Mouse (Mus musculus): ENCODE data around the gene Wnt11. TPM values are rescaled to one million over a fixed set of nuclear protein-coding genes. Genes with fewer than 3 reads are reported as not detected.

The Wnt11 gene
- polyA plus RNA-seq, 2 experiments = 39.1 to 115 TPM

- DNase-seq (ENCODE audit: low spot score) = no peak
- 46% methylated on average over 3 of the region's 3 CpGs for WGBS
These were observed 6.9 kb upstream of the Wnt11 start for GRCm38 (mm10) chr7:98828052-98828451.

GRCm38 (mm10) chr7:98828876-98829275, 6.0 kb upstream of the Wnt11 start:
- Histone ChIP-seq H3K27me3 (ENCODE audit: control insufficient read depth, insufficient read depth, low read length) (peaks cover 19% of the 10 kb centered on the region; the same call in 1 of the 2 replicates), H3K36me3 (ENCODE audit: control insufficient read depth, insufficient read depth, low read length) (no peaks in the 10 kb centered on the region), H3K4me3 (replicated peaks; ENCODE audit: low read length) (no peak overlapping the region), H3K9ac (ENCODE audit: low read depth, low read length, severe bottlenecking) (no peak overlapping the region), H3K4me1 (ENCODE audit: control insufficient read depth, insufficient read depth, low read length) (peaks cover 4% of the 10 kb centered on the region; the same call in 1 of the 2 replicates), H3K27ac (replicated peaks; ENCODE audit: low read depth, low read length) (no peak overlapping the region), H3K4me2 (replicated peaks; ENCODE audit: low read depth, low read length, severe bottlenecking) (no peak overlapping the region), H3K9me3 (ENCODE audit: control insufficient read depth, low read length) (no peaks in the 10 kb centered on the region)
- no peak for TF ChIP-seq POLR2A (IDR thresholded peaks at IDR 0.05; ENCODE audit: borderline replicate concordance, extremely low read depth, insufficient read depth, insufficient read length)
- ATAC-seq (ENCODE audit: low FRiP score, low read depth) (no peak), DNase-seq (ENCODE audit: low spot score) (no peak)
- 21% methylated on average over 7 of the region's 7 CpGs for WGBS

More at GRCm38 (mm10) chr7:98828052-98828451, 6.9 kb upstream of the Wnt11 start:
- no peak for TF ChIP-seq POLR2A (IDR thresholded peaks at IDR 0.05; ENCODE audit: borderline replicate concordance, extremely low read depth, insufficient read depth, insufficient read length)
- Histone ChIP-seq H3K36me3 (ENCODE audit: control insufficient read depth, insufficient read depth, low read length) (no peaks in the 10 kb centered on the region), H3K27ac (replicated peaks; ENCODE audit: low read depth, low read length) (no peak overlapping the region), H3K4me2 (replicated peaks; ENCODE audit: low read depth, low read length, severe bottlenecking) (no peak overlapping the region), H3K9me3 (ENCODE audit: control insufficient read depth, low read length) (no peaks in the 10 kb centered on the region), H3K27me3 (ENCODE audit: control insufficient read depth, insufficient read depth, low read length) (peaks cover 14% of the 10 kb centered on the region; the same call in 1 of the 2 replicates), H3K4me3 (replicated peaks; ENCODE audit: low read length) (no peak overlapping the region), H3K9ac (ENCODE audit: low read depth, low read length, severe bottlenecking) (no peak overlapping the region), H3K4me1 (ENCODE audit: control insufficient read depth, insufficient read depth, low read length) (peaks cover 4% of the 10 kb centered on the region; the same call in 1 of the 2 replicates)
- ATAC-seq (ENCODE audit: low FRiP score, low read depth) = no peak

- H3K9me3 ChIP-seq (ENCODE audit: control insufficient read depth, low read length) = no peaks in the 10 kb centered on the region
- no peak overlapping the region for H3K4me2 ChIP-seq (replicated peaks; ENCODE audit: low read depth, low read length, severe bottlenecking)
- H3K4me1 ChIP-seq (ENCODE audit: control insufficient read depth, insufficient read depth, low read length) = peaks cover 12% of the 10 kb centered on the region
- H3K27me3 ChIP-seq (ENCODE audit: control insufficient read depth, insufficient read depth, low read length) = peaks cover 31% of the 10 kb centered on the region; the same call in 1 of the 2 replicates
- ATAC-seq (ENCODE audit: low FRiP score, low read depth) (no peak), DNase-seq (ENCODE audit: low spot score) (no peak)
- no peak overlapping the region for H3K27ac ChIP-seq (replicated peaks; ENCODE audit: low read depth, low read length)
- WGBS = 79% methylated on average over 6 of the region's 6 CpGs
- no peak for TF ChIP-seq POLR2A (IDR thresholded peaks at IDR 0.05; ENCODE audit: borderline replicate concordance, extremely low read depth, insufficient read depth, insufficient read length)
- no peaks in the 10 kb centered on the region for H3K36me3 ChIP-seq (ENCODE audit: control insufficient read depth, insufficient read depth, low read length)
- H3K9ac ChIP-seq (ENCODE audit: low read depth, low read length, severe bottlenecking) = no peak overlapping the region
- H3K4me3 ChIP-seq (replicated peaks; ENCODE audit: low read length) = no peak overlapping the region
These were observed 3.6 kb upstream of the Wnt11 start for GRCm38 (mm10) chr7:98831290-98831689.

- TF ChIP-seq POLR2A (IDR thresholded peaks at IDR 0.05; ENCODE audit: borderline replicate concordance, extremely low read depth, insufficient read depth, insufficient read length) = no peak
- ATAC-seq (ENCODE audit: low FRiP score, low read depth) (peak; percentile 1; the same call in 1 of the 2 replicates), DNase-seq (ENCODE audit: low spot score) (no peak)
- H3K9me3 ChIP-seq (ENCODE audit: control insufficient read depth, low read length) = no peaks in the 10 kb centered on the region
- peaks cover 25% of the 10 kb centered on the region for H3K4me1 ChIP-seq (ENCODE audit: control insufficient read depth, insufficient read depth, low read length)
- peak overlapping the region; percentile 60 for H3K4me3 ChIP-seq (replicated peaks; ENCODE audit: low read length)
- peak overlapping the region; percentile 35; the same call in 1 of the 2 replicates for H3K27ac ChIP-seq (replicated peaks; ENCODE audit: low read depth, low read length)
- H3K36me3 ChIP-seq (ENCODE audit: control insufficient read depth, insufficient read depth, low read length) = no peaks in the 10 kb centered on the region
- H3K27me3 ChIP-seq (ENCODE audit: control insufficient read depth, insufficient read depth, low read length) = peaks cover 60% of the 10 kb centered on the region
- peak overlapping the region; percentile 68 for H3K9ac ChIP-seq (ENCODE audit: low read depth, low read length, severe bottlenecking)
- H3K4me2 ChIP-seq (replicated peaks; ENCODE audit: low read depth, low read length, severe bottlenecking) = peak overlapping the region; percentile 64
- under 1% methylated on average over 41 of the region's 46 CpGs for WGBS
These were observed 868 bp downstream of the Wnt11 start for GRCm38 (mm10) chr7:98835519-98836441.

GRCm38 (mm10) chr7:98836646-98837045, 1.7 kb downstream of the Wnt11 start:
- ATAC-seq (ENCODE audit: low FRiP score, low read depth) (no peak), DNase-seq (ENCODE audit: low spot score) (peak; percentile 40)
- Histone ChIP-seq H3K36me3 (ENCODE audit: control insufficient read depth, insufficient read depth, low read length) (no peaks in the 10 kb centered on the region), H3K4me3 (replicated peaks; ENCODE audit: low read length) (peak overlapping the region; percentile 60), H3K27ac (replicated peaks; ENCODE audit: low read depth, low read length) (peak overlapping the region; percentile 35), H3K9me3 (ENCODE audit: control insufficient read depth, low read length) (no peaks in the 10 kb centered on the region), H3K4me1 (ENCODE audit: control insufficient read depth, insufficient read depth, low read length) (peaks cover 29% of the 10 kb centered on the region), H3K4me2 (replicated peaks; ENCODE audit: low read depth, low read length, severe bottlenecking) (peak overlapping the region; percentile 64), H3K9ac (ENCODE audit: low read depth, low read length, severe bottlenecking) (peak overlapping the region; percentile 68), H3K27me3 (ENCODE audit: control insufficient read depth, insufficient read depth, low read length) (peaks cover 59% of the 10 kb centered on the region)
- WGBS = under 1% methylated on average over 23 of the region's 23 CpGs
- no peak for TF ChIP-seq POLR2A (IDR thresholded peaks at IDR 0.05; ENCODE audit: borderline replicate concordance, extremely low read depth, insufficient read depth, insufficient read length)

Measured in limb, embryonic 14.5 days (tissue).